Mouse (Mus musculus) bone marrow macrophage, adult 2 months (primary cell): Measurements from ENCODE around the gene Tex22. TPM values are rescaled to one million over a fixed set of nuclear protein-coding genes. Genes with fewer than 3 reads are reported as not detected.

Experiments used
- H3K27ac ChIP-seq: 2 replicates; pipeline ENCODE4 v1.5.1; 2012; ENCODE audit warnings: low read depth, low read length; ENCODE audit not compliant: insufficient read depth
- H3K4me1 ChIP-seq: 2 replicates; pipeline ENCODE4 v1.6.1; 2012; ENCODE audit warnings: low read length; ENCODE audit not compliant: control insufficient read depth, insufficient read depth
- H3K4me3 ChIP-seq: 2 replicates; pipeline ENCODE4 v1.5.1; 2012; ENCODE audit warnings: mild to moderate bottlenecking, low read length, moderate library complexity; ENCODE audit not compliant: insufficient read depth
- CTCF ChIP-seq: IDR thresholded peaks from 2 replicates; pipeline ENCODE4 v1.5.1; 2012; ENCODE audit warnings: low read depth, mild to moderate bottlenecking, low read length, moderate library complexity
- POLR2A ChIP-seq: IDR thresholded peaks from 2 replicates; pipeline ENCODE4 v1.6.1; 2012; ENCODE audit warnings: mild to moderate bottlenecking, low read depth, low read length, borderline replicate concordance
- polyA plus RNA-seq: library from polyadenylated mRNA; stranded (reverse); fragments of >200 nt; gene quantifications from 2 replicates; pipeline ENCODE4 v1.2.4, GENCODE M21; 2012; ENCODE audit not compliant: missing spikeins, insufficient read depth, insufficient read length

The Tex22 gene
- polyA plus RNA-seq, 1 experiment = not detected

- H3K27ac ChIP-seq = no peak overlapping the region
- H3K4me3 ChIP-seq = no peak overlapping the region
- H3K4me1 ChIP-seq = peaks cover 14% of the 10 kb centered on the region
- no peak for TF ChIP-seq POLR2A
- no peak for TF ChIP-seq CTCF
Measured at GRCm38 (mm10) chr12:113100448-113101076, 26.3 kb downstream of the Tex22 start.

GRCm38 (mm10) chr12:113101251-113101960 lies 27.1 kb downstream of the Tex22 start:
- Histone ChIP-seq H3K4me3 (no peak overlapping the region), H3K4me1 (peaks cover 15% of the 10 kb centered on the region), H3K27ac (no peak overlapping the region)
- TF ChIP-seq POLR2A (no peak), CTCF (no peak)

GRCm38 (mm10) chr12:113102461-113102860 lies 28.2 kb downstream of the Tex22 start:
- Histone ChIP-seq H3K4me3 (no peak overlapping the region), H3K27ac (no peak overlapping the region), H3K4me1 (peaks cover 15% of the 10 kb centered on the region)
- no peak for TF ChIP-seq POLR2A
- TF ChIP-seq CTCF = no peak

GRCm38 (mm10) chr12:113103846-113104451 lies 29.6 kb downstream of the Tex22 start:
- peaks cover 13% of the 10 kb centered on the region for H3K4me1 ChIP-seq
- TF ChIP-seq CTCF (no peak), POLR2A (no peak)
- H3K4me3 ChIP-seq = no peak overlapping the region
- no peak overlapping the region for H3K27ac ChIP-seq

- Histone ChIP-seq H3K4me1 (peaks cover 5% of the 10 kb centered on the region; the same call in 1 of the 2 replicates), H3K4me3 (no peak overlapping the region), H3K27ac (no peak overlapping the region)
- TF ChIP-seq CTCF (no peak), POLR2A (no peak)
Measured at GRCm38 (mm10) chr12:113106386-113106785, 32.1 kb downstream of the Tex22 start.

GRCm38 (mm10) chr12:113107431-113108124 lies 33.3 kb downstream of the Tex22 start:
- peaks cover 2% of the 10 kb centered on the region; the same call in 1 of the 2 replicates for H3K4me1 ChIP-seq
- no peak overlapping the region for H3K27ac ChIP-seq
- H3K4me3 ChIP-seq = no peak overlapping the region
- no peak for TF ChIP-seq CTCF
- TF ChIP-seq POLR2A = no peak

GRCm38 (mm10) chr12:113108528-113109283 lies 34.4 kb downstream of the Tex22 start:
- H3K4me3 ChIP-seq = no peak overlapping the region
- H3K27ac ChIP-seq = no peak overlapping the region
- TF ChIP-seq CTCF = no peak
- TF ChIP-seq POLR2A = no peak
- H3K4me1 ChIP-seq = peaks cover 2% of the 10 kb centered on the region; the same call in 1 of the 2 replicates

GRCm38 (mm10) chr12:113109801-113110200 lies 35.5 kb downstream of the Tex22 start:
- peaks cover 2% of the 10 kb centered on the region; the same call in 1 of the 2 replicates for H3K4me1 ChIP-seq
- TF ChIP-seq POLR2A (no peak), CTCF (no peak)
- H3K27ac ChIP-seq = no peak overlapping the region
- no peak overlapping the region for H3K4me3 ChIP-seq

- H3K4me3 ChIP-seq = no peak overlapping the region
- H3K27ac ChIP-seq = no peak overlapping the region
- TF ChIP-seq CTCF = no peak
- no peak for TF ChIP-seq POLR2A
- H3K4me1 ChIP-seq = no peaks in the 10 kb centered on the region
Measured at GRCm38 (mm10) chr12:113114141-113114540, 39.8 kb downstream of the Tex22 start.
